Mouse (Mus musculus) kidney, embryonic 14.5 days (tissue): ENCODE data around the gene Khk. TPM values are rescaled to one million over a fixed set of nuclear protein-coding genes. Genes with fewer than 3 reads are reported as not detected.

Source experiments
- ATAC-seq: fragments of 200-750 bp; cut with Nextera tagmentation; 2 replicates; pipeline ENCODE4 v1.8.0; 2017; ENCODE audit warnings: moderate number of reproducible peaks, mild to moderate bottlenecking, moderate TSS enrichment, moderate library complexity; ENCODE audit not compliant: low FRiP score, low TSS enrichment
- H3K27ac ChIP-seq: fragments of 300-500 bp; sonication (generic); 2 replicates; pipeline ENCODE4 v1.5.1; 2014; ENCODE audit warnings: low read depth, mild to moderate bottlenecking, low read length, moderate library complexity, mixed read lengths
- H3K27me3 ChIP-seq: fragments of 300-500 bp; sonication (generic); 2 replicates; pipeline ENCODE4 v1.6.1; 2014; ENCODE audit warnings: mild to moderate bottlenecking, low read length; ENCODE audit not compliant: control insufficient read depth, insufficient read depth
- H3K36me3 ChIP-seq: fragments of 300-500 bp; sonication (generic); 2 replicates; pipeline ENCODE4 v1.6.1; 2014; ENCODE audit warnings: low read length, mixed read lengths; ENCODE audit not compliant: control insufficient read depth, insufficient read depth
- H3K4me1 ChIP-seq: fragments of 300-500 bp; sonication (generic); 2 replicates; pipeline ENCODE4 v1.6.1; 2014; ENCODE audit warnings: low read length, mixed read lengths; ENCODE audit not compliant: control insufficient read depth, insufficient read depth
- H3K4me2 ChIP-seq: fragments of 300-500 bp; sonication (generic); replicated peaks from 2 replicates; pipeline ENCODE4 v1.6.1; 2014; ENCODE audit warnings: low read depth, mild to moderate bottlenecking, low read length
- H3K4me3 ChIP-seq: fragments of 300-500 bp; sonication (generic); 2 replicates; pipeline ENCODE4 v1.5.1; 2014; ENCODE audit warnings: mild to moderate bottlenecking, low read length
- H3K9ac ChIP-seq: fragments of 300-500 bp; sonication (generic); 2 replicates; pipeline ENCODE4 v1.6.1; 2014; ENCODE audit warnings: low read depth, mild to moderate bottlenecking, low read length, moderate library complexity
- H3K9me3 ChIP-seq: fragments of 300-500 bp; sonication (generic); 2 replicates; pipeline ENCODE4 v1.6.1; 2016; ENCODE audit warnings: low read length; ENCODE audit not compliant: control insufficient read depth
- WGBS: fragments of 180-500 bp; shearing (Covaris S2); extraction: QIAGEN DNeasy Blood & Tissue Kit; methylation state at CpG from one replicate; pipeline ENCODE4 v1.1.7; 2014; 5-methylcytosine and 5-hydroxymethylcytosine counted together
- polyA plus RNA-seq: library from polyadenylated mRNA; unstranded; fragments of >200 nt; fragmentation: Nextera tagmentation; extraction: Ambion mirVana; gene quantifications from 2 replicates; pipeline ENCODE4 v1.2.1, GENCODE M21; 2014

The Khk gene
- polyA plus RNA-seq, 1 experiment from 2014 or later: 31.4 TPM

DNA sequence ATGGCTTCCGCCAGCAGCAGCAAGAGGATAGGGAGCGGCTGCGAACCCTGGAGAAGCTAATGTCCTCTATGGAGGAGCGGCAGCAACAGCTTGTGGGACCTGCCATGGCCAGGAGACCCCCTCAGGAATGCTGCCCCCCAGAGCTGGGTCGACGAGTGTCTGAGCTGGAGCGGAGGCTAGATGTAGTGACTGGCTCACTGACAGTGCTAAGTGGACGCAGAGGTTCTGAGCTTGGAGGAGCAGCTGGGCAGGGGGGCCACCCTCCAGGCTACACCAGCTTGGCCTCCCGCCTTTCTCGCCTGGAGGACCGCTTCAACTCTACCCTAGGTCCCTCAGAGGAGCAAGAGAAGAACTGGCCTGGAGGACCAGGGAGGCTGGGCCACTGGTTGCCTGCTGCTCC, 3.9 kb upstream of the Khk start:
- H3K36me3 ChIP-seq: peaks cover 45% of the 10 kb centered on the region
- peaks cover 35% of the 10 kb centered on the region for H3K4me1 ChIP-seq
- H3K9me3 ChIP-seq: no peaks in the 10 kb centered on the region
- H3K4me3 ChIP-seq: no peak overlapping the region
- 96% methylated on average over 11 of the region's 11 CpGs for WGBS
- H3K27ac ChIP-seq: no peak overlapping the region
- H3K9ac ChIP-seq: peak overlapping the region; percentile 12; the same call in 1 of the 2 replicates
- no peak overlapping the region for H3K4me2 ChIP-seq
- H3K27me3 ChIP-seq: no peaks in the 10 kb centered on the region
- no peak for ATAC-seq

GRCm38 (mm10) chr5:30917891-30918670, 3.1 kb upstream of the Khk start:
- WGBS: 85% methylated on average over 31 of the region's 31 CpGs
- Histone ChIP-seq H3K36me3 (peaks cover 45% of the 10 kb centered on the region), H3K9me3 (no peaks in the 10 kb centered on the region), H3K9ac (no peak overlapping the region), H3K27ac (no peak overlapping the region), H3K27me3 (no peaks in the 10 kb centered on the region), H3K4me1 (peaks cover 33% of the 10 kb centered on the region), H3K4me2 (no peak overlapping the region), H3K4me3 (no peak overlapping the region)
- no peak for ATAC-seq

DNA sequence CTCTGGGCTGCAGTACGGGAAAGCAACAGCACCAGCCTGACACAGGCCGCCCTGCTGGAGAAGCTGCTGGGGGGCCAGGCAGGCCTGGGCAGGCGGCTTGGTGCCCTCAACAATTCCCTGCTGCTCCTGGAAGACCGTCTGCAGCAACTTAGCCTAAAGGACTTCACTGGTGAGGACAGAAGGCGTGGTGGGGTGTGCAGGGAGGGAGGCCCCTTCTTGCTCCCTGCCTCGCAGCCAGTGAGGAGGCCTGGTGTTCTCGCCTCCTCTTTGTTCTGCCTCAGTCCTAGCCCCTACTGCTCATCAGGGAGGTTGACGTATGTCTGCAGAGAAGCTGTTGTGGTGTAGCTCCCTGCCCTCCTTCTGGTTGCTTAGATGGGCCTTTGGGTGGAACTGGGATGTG, 2.5 kb upstream of the Khk start:
- no peak overlapping the region for H3K4me3 ChIP-seq
- WGBS: 87% methylated on average over 8 of the region's 8 CpGs
- no peaks in the 10 kb centered on the region for H3K27me3 ChIP-seq
- peaks cover 30% of the 10 kb centered on the region for H3K4me1 ChIP-seq
- ATAC-seq: no peak
- H3K9me3 ChIP-seq: no peaks in the 10 kb centered on the region
- peaks cover 45% of the 10 kb centered on the region for H3K36me3 ChIP-seq
- H3K4me2 ChIP-seq: no peak overlapping the region
- no peak overlapping the region for H3K9ac ChIP-seq
- no peak overlapping the region for H3K27ac ChIP-seq

GRCm38 (mm10) chr5:30919831-30920614, 1.2 kb upstream of the Khk start:
- Histone ChIP-seq H3K9ac (no peak overlapping the region), H3K27me3 (no peaks in the 10 kb centered on the region), H3K4me2 (no peak overlapping the region), H3K27ac (no peak overlapping the region), H3K4me3 (no peak overlapping the region), H3K36me3 (peaks cover 45% of the 10 kb centered on the region), H3K4me1 (peaks cover 22% of the 10 kb centered on the region), H3K9me3 (no peaks in the 10 kb centered on the region)
- ATAC-seq: no peak
- WGBS: 75% methylated on average over 11 of the region's 11 CpGs

DNA sequence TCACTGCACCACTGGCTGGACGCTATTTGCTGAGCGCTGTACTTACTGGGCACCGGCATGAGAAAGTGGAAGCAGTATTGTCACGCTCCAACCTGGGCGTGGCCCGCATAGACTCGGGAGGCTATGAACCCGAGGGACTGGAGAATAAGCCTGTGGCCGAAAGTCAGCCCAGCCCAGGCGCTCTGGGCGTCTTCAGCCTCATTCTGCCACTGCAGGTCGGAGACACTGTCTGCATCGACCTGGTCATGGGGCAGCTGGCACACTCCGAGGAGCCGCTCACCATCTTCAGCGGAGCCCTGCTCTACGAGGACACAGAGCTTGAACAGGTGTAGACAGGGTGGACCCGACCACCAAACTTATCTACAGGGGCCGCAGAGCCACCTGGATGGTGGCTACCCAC, 610 bp upstream of the Khk start:
- no peak overlapping the region for H3K9ac ChIP-seq
- no peak overlapping the region for H3K27ac ChIP-seq
- ATAC-seq: no peak
- peaks cover 45% of the 10 kb centered on the region for H3K36me3 ChIP-seq
- 69% methylated on average over 19 of the region's 19 CpGs for WGBS
- H3K4me2 ChIP-seq: no peak overlapping the region; the same call in 1 of the 2 replicates
- H3K9me3 ChIP-seq: no peaks in the 10 kb centered on the region
- H3K4me1 ChIP-seq: peaks cover 16% of the 10 kb centered on the region
- no peaks in the 10 kb centered on the region for H3K27me3 ChIP-seq
- H3K4me3 ChIP-seq: no peak overlapping the region; the same call in 1 of the 2 replicates

GRCm38 (mm10) chr5:30922581-30923041, 1.4 kb downstream of the Khk start:
- H3K4me1 ChIP-seq: peaks cover 11% of the 10 kb centered on the region
- ATAC-seq: no peak
- WGBS: 70% methylated on average over 10 of the region's 10 CpGs
- no peaks in the 10 kb centered on the region for H3K9me3 ChIP-seq
- H3K36me3 ChIP-seq: peaks cover 34% of the 10 kb centered on the region
- no peak overlapping the region for H3K27ac ChIP-seq
- H3K27me3 ChIP-seq: no peaks in the 10 kb centered on the region
- H3K4me2 ChIP-seq: peak overlapping the region; percentile 61; the same call in 1 of the 2 replicates
- peak overlapping the region; percentile 63; the same call in 1 of the 2 replicates for H3K9ac ChIP-seq
- no peak overlapping the region; the same call in 1 of the 2 replicates for H3K4me3 ChIP-seq

- Histone ChIP-seq H3K4me2 (no peak overlapping the region), H3K27ac (no peak overlapping the region), H3K36me3 (peaks cover 29% of the 10 kb centered on the region), H3K9me3 (no peaks in the 10 kb centered on the region), H3K9ac (0 out of 2 replicates have a peak overlapping the region, but pooled peaks have one; percentile 35), H3K27me3 (no peaks in the 10 kb centered on the region), H3K4me3 (no peak overlapping the region), H3K4me1 (peaks cover 9% of the 10 kb centered on the region)
- 89% methylated on average over 6 of the region's 6 CpGs for WGBS
- ATAC-seq: no peak
These were observed 1.9 kb downstream of the Khk start for GRCm38 (mm10) chr5:30923119-30923518.

GRCm38 (mm10) chr5:30924614-30925013, 3.4 kb downstream of the Khk start:
- H3K4me1 ChIP-seq: peaks cover 9% of the 10 kb centered on the region; the same call in 1 of the 2 replicates
- no peak overlapping the region for H3K4me2 ChIP-seq
- no peak overlapping the region for H3K4me3 ChIP-seq
- peaks cover 14% of the 10 kb centered on the region for H3K36me3 ChIP-seq
- no peaks in the 10 kb centered on the region for H3K27me3 ChIP-seq
- ATAC-seq: no peak
- H3K9ac ChIP-seq: no peak overlapping the region
- no peaks in the 10 kb centered on the region for H3K9me3 ChIP-seq
- H3K27ac ChIP-seq: no peak overlapping the region
- WGBS: 80% methylated on average over 8 of the region's 8 CpGs

DNA sequence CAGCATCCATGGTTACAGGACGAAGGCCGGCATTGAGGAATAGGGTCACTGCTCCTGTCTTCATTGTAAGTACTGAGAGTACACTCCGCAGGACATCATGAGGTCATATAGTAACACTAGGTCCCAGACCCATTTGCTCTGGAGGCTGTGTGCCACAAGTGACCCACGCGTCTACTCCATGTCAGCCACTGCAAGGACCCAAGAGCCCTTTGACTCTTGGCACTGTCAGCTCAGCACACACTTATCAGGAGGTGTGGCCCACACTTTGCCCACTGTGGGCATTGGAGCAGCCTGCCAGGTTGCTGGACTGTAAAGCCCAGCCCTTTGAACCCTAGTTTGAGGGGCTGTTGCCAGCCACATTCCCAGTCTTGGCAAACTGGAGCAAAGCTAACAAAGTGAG, 4.0 kb downstream of the Khk start:
- no peak for ATAC-seq
- Histone ChIP-seq H3K4me1 (peaks cover 9% of the 10 kb centered on the region; the same call in 1 of the 2 replicates), H3K4me2 (no peak overlapping the region), H3K9ac (no peak overlapping the region), H3K9me3 (no peaks in the 10 kb centered on the region), H3K27ac (no peak overlapping the region), H3K36me3 (peaks cover 8% of the 10 kb centered on the region), H3K4me3 (no peak overlapping the region), H3K27me3 (no peaks in the 10 kb centered on the region)
- WGBS: 94% methylated on average over 5 of the region's 5 CpGs
